Mouse (Mus musculus): Measurements from ENCODE around the gene Sergef. TPM values are rescaled to one million over a fixed set of nuclear protein-coding genes. Genes with fewer than 3 reads are reported as not detected.

Gene Sergef
- polyA plus RNA-seq, 1 experiment from 2014 or later: 44.1 TPM

DNA sequence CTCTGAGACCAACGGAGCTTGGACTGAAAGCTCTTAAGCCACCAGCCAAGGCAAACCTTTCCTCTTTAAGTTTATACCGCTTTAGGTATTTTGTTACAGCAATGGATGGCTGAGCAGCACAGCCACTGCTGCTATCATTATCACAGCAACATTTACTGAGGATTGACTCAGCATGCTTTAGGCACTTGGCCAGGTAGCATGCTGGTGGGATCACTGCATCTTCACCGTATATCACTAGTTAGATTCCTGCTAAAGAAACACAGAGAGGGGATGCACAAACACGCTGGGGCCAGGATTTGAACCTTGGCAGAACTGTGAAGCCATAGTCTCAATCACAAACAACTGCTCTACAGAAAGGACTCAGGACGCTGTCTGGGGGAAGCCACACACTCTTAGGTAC, 152.8 kb downstream of the Sergef start:
- DNase-seq (ENCODE audit: low spot score) (no peak), ATAC-seq (ENCODE audit: low FRiP score) (no peak)
- Histone ChIP-seq H3K4me1 (replicated peaks; ENCODE audit: control insufficient read depth, insufficient read depth, low read length) (peaks cover 4% of the 10 kb centered on the region; the same call in 1 of the 2 replicates), H3K4me3 (replicated peaks; ENCODE audit: low read length) (no peak overlapping the region), H3K27me3 (ENCODE audit: control insufficient read depth, insufficient read depth, low read length) (no peaks in the 10 kb centered on the region), H3K4me2 (replicated peaks) (no peak overlapping the region), H3K36me3 (replicated peaks; ENCODE audit: control insufficient read depth, insufficient read depth) (no peaks in the 10 kb centered on the region), H3K27ac (no peak overlapping the region), H3K9me3 (ENCODE audit: control insufficient read depth, low read length) (no peaks in the 10 kb centered on the region), H3K9ac (no peak overlapping the region)
- 80% methylated on average over 5 of the region's 5 CpGs for WGBS

GRCm38 (mm10) chr7:46484223-46484622, 155.4 kb downstream of the Sergef start:
- no peak for DNase-seq (ENCODE audit: low spot score)
- no peaks in the 10 kb centered on the region for H3K9me3 ChIP-seq (ENCODE audit: control insufficient read depth, low read length)
- no peak overlapping the region for H3K4me2 ChIP-seq (replicated peaks)
- no peaks in the 10 kb centered on the region for H3K36me3 ChIP-seq (replicated peaks; ENCODE audit: control insufficient read depth, insufficient read depth)
- H3K9ac ChIP-seq: no peak overlapping the region
- H3K4me1 ChIP-seq (replicated peaks; ENCODE audit: control insufficient read depth, insufficient read depth, low read length): peaks cover 4% of the 10 kb centered on the region; the same call in 1 of the 2 replicates
- ATAC-seq (ENCODE audit: low FRiP score): no peak
- 89% methylated on average over 6 of the region's 6 CpGs for WGBS
- H3K27ac ChIP-seq: no peak overlapping the region
- H3K27me3 ChIP-seq (ENCODE audit: control insufficient read depth, insufficient read depth, low read length): no peaks in the 10 kb centered on the region
- H3K4me3 ChIP-seq (replicated peaks; ENCODE audit: low read length): no peak overlapping the region

DNA sequence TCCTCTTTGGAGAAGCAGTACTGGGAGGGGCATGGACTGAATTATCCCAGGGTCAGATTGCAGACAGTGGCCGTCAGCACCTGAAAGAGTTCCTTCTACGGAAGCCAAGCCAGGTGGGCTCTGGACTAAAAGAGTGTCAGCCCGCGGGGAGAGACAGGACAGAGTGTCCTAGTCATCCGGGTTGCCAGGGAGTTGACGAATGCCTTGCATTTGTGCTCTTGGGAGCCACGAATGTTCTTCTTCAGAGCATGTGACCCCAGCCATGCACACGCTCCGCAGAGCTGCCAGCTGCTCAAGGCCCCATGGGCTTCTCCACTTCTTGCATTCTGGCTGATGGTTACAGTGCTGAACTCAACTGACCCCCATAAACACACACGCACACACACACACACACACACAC, 156.6 kb downstream of the Sergef start:
- no peak overlapping the region for H3K27ac ChIP-seq
- H3K27me3 ChIP-seq (ENCODE audit: control insufficient read depth, insufficient read depth, low read length): no peaks in the 10 kb centered on the region
- ATAC-seq (ENCODE audit: low FRiP score): no peak
- peaks cover 4% of the 10 kb centered on the region; the same call in 1 of the 2 replicates for H3K4me1 ChIP-seq (replicated peaks; ENCODE audit: control insufficient read depth, insufficient read depth, low read length)
- DNase-seq (ENCODE audit: low spot score): no peak
- 58% methylated on average over 10 of the region's 10 CpGs for WGBS
- no peak overlapping the region for H3K4me3 ChIP-seq (replicated peaks; ENCODE audit: low read length)
- H3K36me3 ChIP-seq (replicated peaks; ENCODE audit: control insufficient read depth, insufficient read depth): no peaks in the 10 kb centered on the region
- H3K9ac ChIP-seq: no peak overlapping the region
- H3K9me3 ChIP-seq (ENCODE audit: control insufficient read depth, low read length): no peaks in the 10 kb centered on the region
- H3K4me2 ChIP-seq (replicated peaks): no peak overlapping the region

DNA sequence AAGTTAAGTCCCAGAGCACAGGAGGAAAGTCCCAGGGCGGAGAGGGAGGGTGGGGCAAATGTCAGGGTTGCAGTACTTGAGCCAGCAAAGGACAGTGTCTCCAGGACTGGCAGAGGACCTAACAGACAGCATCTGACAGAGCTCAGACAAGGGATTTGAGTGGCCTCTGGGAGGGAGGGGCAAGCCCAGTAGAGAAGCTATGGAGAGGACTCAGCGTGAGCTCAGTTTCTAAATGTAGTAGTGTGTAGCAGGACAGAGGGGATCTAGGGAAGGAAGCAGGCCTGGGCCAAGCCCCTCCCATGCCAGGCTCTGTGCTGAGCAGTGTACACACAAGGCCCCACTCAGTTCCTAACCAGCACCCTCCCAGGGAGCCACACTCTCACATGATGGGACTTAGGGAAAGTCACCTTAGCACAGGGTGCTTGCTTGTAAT, 157.5 kb downstream of the Sergef start:
- peaks cover 4% of the 10 kb centered on the region; the same call in 1 of the 2 replicates for H3K4me1 ChIP-seq (replicated peaks; ENCODE audit: control insufficient read depth, insufficient read depth, low read length)
- DNase-seq (ENCODE audit: low spot score) (no peak), ATAC-seq (ENCODE audit: low FRiP score) (no peak)
- H3K4me3 ChIP-seq (replicated peaks; ENCODE audit: low read length): no peak overlapping the region
- no peak overlapping the region for H3K4me2 ChIP-seq (replicated peaks)
- H3K36me3 ChIP-seq (replicated peaks; ENCODE audit: control insufficient read depth, insufficient read depth): no peaks in the 10 kb centered on the region
- H3K27me3 ChIP-seq (ENCODE audit: control insufficient read depth, insufficient read depth, low read length): no peaks in the 10 kb centered on the region
- H3K9ac ChIP-seq: no peak overlapping the region
- WGBS: 95% methylated on average over 2 of the region's 2 CpGs
- no peak overlapping the region for H3K27ac ChIP-seq
- no peaks in the 10 kb centered on the region for H3K9me3 ChIP-seq (ENCODE audit: control insufficient read depth, low read length)

- Histone ChIP-seq H3K4me1 (replicated peaks; ENCODE audit: control insufficient read depth, insufficient read depth, low read length) (peaks cover 4% of the 10 kb centered on the region; the same call in 1 of the 2 replicates), H3K4me2 (replicated peaks) (no peak overlapping the region), H3K27ac (no peak overlapping the region), H3K9ac (no peak overlapping the region), H3K27me3 (ENCODE audit: control insufficient read depth, insufficient read depth, low read length) (no peaks in the 10 kb centered on the region), H3K36me3 (replicated peaks; ENCODE audit: control insufficient read depth, insufficient read depth) (no peaks in the 10 kb centered on the region), H3K9me3 (ENCODE audit: control insufficient read depth, low read length) (no peaks in the 10 kb centered on the region), H3K4me3 (replicated peaks; ENCODE audit: low read length) (no peak overlapping the region)
- no peak for DNase-seq (ENCODE audit: low spot score)
- WGBS: 61% methylated on average over 6 of the region's 6 CpGs
- no peak for ATAC-seq (ENCODE audit: low FRiP score)
These were observed 159.8 kb downstream of the Sergef start for GRCm38 (mm10) chr7:46479793-46480192.

- Histone ChIP-seq H3K4me1 (replicated peaks; ENCODE audit: control insufficient read depth, insufficient read depth, low read length) (peaks cover 6% of the 10 kb centered on the region; the same call in 1 of the 2 replicates), H3K27ac (no peak overlapping the region), H3K9ac (no peak overlapping the region), H3K4me2 (replicated peaks) (no peak overlapping the region), H3K27me3 (ENCODE audit: control insufficient read depth, insufficient read depth, low read length) (no peaks in the 10 kb centered on the region), H3K4me3 (replicated peaks; ENCODE audit: low read length) (no peak overlapping the region), H3K36me3 (replicated peaks; ENCODE audit: control insufficient read depth, insufficient read depth) (no peaks in the 10 kb centered on the region), H3K9me3 (ENCODE audit: control insufficient read depth, low read length) (no peaks in the 10 kb centered on the region)
- WGBS: 93% methylated on average over 3 of the region's 3 CpGs
- ATAC-seq (ENCODE audit: low FRiP score) (no peak), DNase-seq (ENCODE audit: low spot score) (no peak)
These were observed 162.2 kb downstream of the Sergef start for GRCm38 (mm10) chr7:46477456-46477855.

GRCm38 (mm10) chr7:46475464-46475863, 164.1 kb downstream of the Sergef start:
- Histone ChIP-seq H3K9me3 (ENCODE audit: control insufficient read depth, low read length) (no peaks in the 10 kb centered on the region), H3K4me2 (replicated peaks) (no peak overlapping the region), H3K4me1 (replicated peaks; ENCODE audit: control insufficient read depth, insufficient read depth, low read length) (peaks cover 6% of the 10 kb centered on the region; the same call in 1 of the 2 replicates), H3K4me3 (replicated peaks; ENCODE audit: low read length) (no peak overlapping the region), H3K9ac (no peak overlapping the region), H3K27ac (no peak overlapping the region), H3K27me3 (ENCODE audit: control insufficient read depth, insufficient read depth, low read length) (no peaks in the 10 kb centered on the region), H3K36me3 (replicated peaks; ENCODE audit: control insufficient read depth, insufficient read depth) (no peaks in the 10 kb centered on the region)
- DNase-seq (ENCODE audit: low spot score) (no peak), ATAC-seq (ENCODE audit: low FRiP score) (no peak)
- WGBS: 42% methylated on average over 5 of the region's 5 CpGs

GRCm38 (mm10) chr7:46473141-46473540, 166.5 kb downstream of the Sergef start:
- no peaks in the 10 kb centered on the region for H3K36me3 ChIP-seq (replicated peaks; ENCODE audit: control insufficient read depth, insufficient read depth)
- ATAC-seq (ENCODE audit: low FRiP score) (no peak), DNase-seq (ENCODE audit: low spot score) (no peak)
- H3K4me1 ChIP-seq (replicated peaks; ENCODE audit: control insufficient read depth, insufficient read depth, low read length): peaks cover 6% of the 10 kb centered on the region; the same call in 1 of the 2 replicates
- no peaks in the 10 kb centered on the region for H3K27me3 ChIP-seq (ENCODE audit: control insufficient read depth, insufficient read depth, low read length)
- 27% methylated on average over 9 of the region's 9 CpGs for WGBS
- no peak overlapping the region for H3K4me2 ChIP-seq (replicated peaks)
- no peak overlapping the region for H3K4me3 ChIP-seq (replicated peaks; ENCODE audit: low read length)
- peak overlapping the region; percentile 1; the same call in 1 of the 2 replicates for H3K9ac ChIP-seq
- H3K9me3 ChIP-seq (ENCODE audit: control insufficient read depth, low read length): no peaks in the 10 kb centered on the region
- H3K27ac ChIP-seq: no peak overlapping the region

DNA sequence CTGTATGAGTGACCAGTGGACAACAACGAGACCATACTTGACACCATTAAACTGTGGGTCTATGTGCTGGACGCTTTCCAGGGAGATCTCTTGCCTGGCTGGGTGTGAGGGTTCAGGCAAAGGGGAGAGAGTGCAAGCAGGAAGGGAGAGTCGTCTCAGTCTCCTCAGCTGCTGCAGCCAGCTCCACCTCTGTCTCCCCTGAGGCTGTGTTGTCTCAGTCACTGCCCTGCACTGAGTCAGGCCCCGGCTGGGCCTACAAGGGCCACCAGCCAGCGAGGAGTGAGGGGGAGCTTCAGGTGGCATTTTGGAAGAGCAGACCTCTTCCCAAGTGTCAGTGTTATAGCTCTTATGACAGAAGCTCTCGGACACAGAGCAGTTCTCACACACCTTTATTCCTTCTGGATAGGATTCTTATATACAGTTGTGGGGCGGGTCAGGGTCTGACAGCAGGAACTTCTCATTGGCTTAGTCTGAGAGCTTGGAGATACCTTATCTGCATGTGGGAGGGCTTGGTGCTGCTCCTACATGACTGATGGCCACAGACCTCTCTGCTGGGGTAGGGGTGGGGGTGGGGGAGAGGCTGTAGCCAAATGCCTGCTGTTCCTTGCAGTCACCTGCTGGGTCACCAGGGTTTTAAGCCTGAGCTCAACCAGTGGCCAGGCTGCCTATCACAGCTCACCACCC, 168.4 kb downstream of the Sergef start:
- no peaks in the 10 kb centered on the region for H3K27me3 ChIP-seq (ENCODE audit: control insufficient read depth, insufficient read depth, low read length)
- DNase-seq (ENCODE audit: low spot score) (no peak), ATAC-seq (ENCODE audit: low FRiP score) (no peak)
- H3K36me3 ChIP-seq (replicated peaks; ENCODE audit: control insufficient read depth, insufficient read depth): no peaks in the 10 kb centered on the region
- no peak overlapping the region for H3K27ac ChIP-seq
- peaks cover 6% of the 10 kb centered on the region; the same call in 1 of the 2 replicates for H3K4me1 ChIP-seq (replicated peaks; ENCODE audit: control insufficient read depth, insufficient read depth, low read length)
- H3K9ac ChIP-seq: no peak overlapping the region
- WGBS: 71% methylated on average over 7 of the region's 7 CpGs
- H3K4me2 ChIP-seq (replicated peaks): no peak overlapping the region
- H3K9me3 ChIP-seq (ENCODE audit: control insufficient read depth, low read length): no peaks in the 10 kb centered on the region
- no peak overlapping the region for H3K4me3 ChIP-seq (replicated peaks; ENCODE audit: low read length)
